Mouse (Mus musculus): ENCODE results near the gene Erf.

Erf gene

DNA sequence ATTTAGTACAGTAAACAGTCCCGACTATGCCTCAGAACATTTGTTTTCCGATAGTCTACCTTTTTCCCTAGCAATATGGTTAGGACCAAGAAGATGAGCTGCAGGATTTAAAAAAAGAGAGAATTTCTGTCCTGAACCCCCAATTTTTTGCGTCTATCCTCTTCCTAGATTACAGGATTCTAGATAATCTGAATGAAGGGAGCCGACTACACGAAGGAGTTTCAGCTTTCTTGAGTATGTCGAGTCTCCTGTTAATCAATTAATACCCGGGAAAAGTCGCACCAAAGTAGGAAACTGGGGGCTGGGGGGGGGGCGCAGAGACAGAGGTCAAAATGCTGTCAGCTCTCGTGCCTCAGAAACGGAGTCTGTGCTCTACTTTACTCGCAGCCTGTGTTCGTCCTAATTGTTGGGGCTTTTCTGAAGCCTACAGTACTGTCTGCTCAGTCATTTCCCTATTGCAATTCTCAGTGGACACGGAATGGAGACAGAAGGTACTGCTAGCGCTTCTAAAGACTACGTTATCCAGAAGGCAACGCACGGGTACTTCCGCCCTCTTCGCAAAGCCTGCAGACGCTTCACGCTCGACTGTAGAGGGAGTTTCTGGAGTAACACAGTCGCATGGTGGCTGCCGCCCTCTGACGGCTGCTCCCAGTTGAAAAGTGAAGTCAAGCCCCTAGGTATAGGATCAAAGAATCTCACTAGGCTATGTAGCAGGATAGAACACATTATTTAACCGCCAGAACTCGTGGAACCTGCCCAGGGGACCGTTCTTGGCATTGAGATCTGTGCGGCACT lies 11.5 kb downstream of the Erf start:
- DNase-seq (ENCODE audit: low spot score) = peak; percentile 58

DNA sequence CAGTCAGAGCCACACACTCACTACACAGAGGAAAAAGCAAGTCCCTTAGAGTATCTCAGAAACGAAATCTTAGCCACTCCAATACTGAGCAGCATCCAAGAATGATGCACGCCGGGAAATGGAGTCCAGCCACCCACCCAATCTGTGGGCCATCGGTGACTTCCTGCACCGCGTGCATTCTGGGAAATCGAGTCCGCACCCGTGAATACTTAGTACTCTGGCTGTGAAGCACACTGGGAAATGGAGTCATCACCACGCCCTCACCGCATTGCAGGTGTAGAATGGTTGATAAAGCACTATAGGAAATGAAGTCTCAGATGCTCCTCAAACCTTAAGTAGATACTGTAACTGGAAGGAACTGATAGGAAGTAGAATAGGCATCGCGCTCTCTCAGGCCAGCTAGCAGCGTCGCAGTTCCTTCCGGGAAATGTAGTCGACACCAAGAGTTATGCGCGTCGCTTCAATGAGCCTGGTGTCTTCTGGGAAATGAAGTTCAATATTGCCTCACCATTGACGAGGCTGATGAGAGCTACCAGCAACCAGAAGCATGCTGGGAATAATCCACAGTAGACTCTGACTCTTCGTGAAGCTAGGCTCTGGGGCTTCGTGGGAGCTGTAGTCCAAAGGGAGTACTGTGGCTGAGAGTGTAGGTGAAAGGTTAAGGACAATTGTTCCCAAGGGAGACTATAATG lies 12.4 kb downstream of the Erf start:
- peak; percentile 77 for DNase-seq (ENCODE audit: low spot score)

DNA sequence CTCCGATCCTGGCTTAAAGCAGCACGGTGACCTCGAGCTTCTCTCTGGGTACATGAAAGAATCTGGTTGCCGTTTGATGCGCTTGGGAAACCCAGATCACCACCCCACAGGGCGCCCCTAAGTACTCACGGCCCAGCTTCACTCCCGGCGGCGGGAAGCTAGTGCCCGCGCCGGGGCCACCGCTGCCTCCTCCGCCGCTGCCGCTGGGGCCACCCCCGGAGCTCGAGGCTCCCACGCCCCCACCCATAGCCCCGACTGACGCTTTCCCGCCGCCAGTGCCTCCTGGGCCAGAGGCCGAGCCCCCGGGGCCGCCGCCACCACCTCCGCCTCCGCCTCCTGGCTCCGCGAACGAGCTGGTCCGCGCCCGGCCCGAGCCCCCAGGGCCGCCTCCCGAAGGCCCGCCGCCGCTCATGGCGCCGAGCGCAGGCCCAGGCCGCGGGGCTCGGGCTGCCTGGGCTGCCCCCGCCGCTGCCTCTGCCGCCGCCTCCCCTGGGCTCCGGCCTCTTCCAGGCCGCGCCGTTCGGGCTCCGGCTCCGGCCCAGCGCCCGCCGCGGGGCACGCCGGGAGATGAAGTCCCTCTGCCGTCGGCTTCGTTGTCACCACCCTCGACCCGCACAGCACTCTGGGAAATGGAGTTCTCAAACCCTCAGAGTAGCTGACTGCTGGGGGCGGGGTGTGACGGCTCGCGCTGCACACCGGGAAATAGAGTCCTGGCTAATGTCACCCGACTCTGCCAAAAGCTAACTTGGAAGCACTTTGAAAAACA lies 13.1 kb downstream of the Erf start, which contains the start of gene Gsk3a:
Gene Gsk3a, minus strand, starts transcription at position 603 of the 766 bp plus-strand sequence.
- DNase-seq (ENCODE audit: low spot score) = peak; percentile 89

DNA sequence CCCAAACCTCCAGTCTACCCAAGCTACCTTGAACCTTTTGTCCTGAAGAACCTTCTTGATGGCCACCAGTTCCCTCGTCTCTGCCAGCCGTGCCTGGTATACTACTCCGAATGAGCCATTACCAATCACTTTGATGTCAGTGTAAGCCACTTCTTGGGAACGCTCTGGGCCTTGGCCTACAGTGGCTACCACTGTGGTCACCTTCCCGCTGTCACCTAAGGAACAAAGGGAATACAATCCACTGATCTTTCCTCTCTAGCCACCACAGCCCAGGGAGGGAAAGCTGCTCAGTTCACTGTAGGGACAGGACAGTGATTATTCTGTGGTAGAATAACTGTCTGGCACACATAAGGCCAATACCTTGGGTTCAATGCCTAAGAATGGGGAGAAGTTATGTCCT lies 15.0 kb downstream of the Erf start:
- DNase-seq (ENCODE audit: low spot score) = no peak

- no peak for DNase-seq (ENCODE audit: low spot score)
Observed at GRCm38 (mm10) chr7:25233061-25233460, 17.5 kb downstream of the Erf start.

GRCm38 (mm10) chr7:25232101-25232648 lies 18.4 kb downstream of the Erf start:
- no peak for DNase-seq (ENCODE audit: low spot score)

- DNase-seq (ENCODE audit: low spot score) = no peak
Observed at GRCm38 (mm10) chr7:25230690-25231285, 19.8 kb downstream of the Erf start.

DNA sequence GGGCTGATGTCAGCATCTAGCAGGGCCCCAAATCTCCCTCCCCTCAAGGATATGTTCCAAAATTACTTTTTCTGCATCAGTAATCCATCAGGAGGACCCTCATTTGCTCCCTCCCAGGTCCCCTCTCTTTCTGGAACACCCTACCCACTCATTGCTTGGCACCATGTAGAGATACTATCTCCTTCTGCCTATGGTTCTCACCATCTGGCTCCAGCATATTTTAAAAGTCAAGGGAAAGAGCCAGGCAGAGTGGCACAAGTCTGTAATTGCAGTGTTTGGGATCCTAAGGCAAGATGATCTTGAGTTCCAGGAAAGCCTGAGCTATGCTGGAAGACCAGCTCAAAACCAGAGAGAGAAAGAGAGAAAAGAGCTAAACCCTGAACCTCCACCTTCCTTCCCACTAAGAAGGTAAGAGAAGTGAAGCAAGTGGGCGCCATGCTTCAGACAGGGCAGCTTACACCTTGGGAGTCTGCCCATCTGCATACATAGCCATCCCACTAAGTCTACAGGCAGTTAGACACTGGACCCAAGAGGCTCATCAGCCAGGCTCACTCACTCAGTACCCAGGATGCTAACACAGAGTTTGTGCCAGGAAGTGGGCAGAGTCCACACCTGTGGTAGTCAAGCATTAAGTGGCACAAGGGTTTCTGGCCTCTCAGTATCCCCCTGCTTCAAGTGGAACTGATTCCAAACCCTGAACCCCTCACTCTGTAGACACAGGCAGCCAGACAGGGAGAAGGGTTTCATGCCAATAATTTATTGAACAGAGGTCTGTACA lies 22.8 kb downstream of the Erf start:
- no peak for DNase-seq (ENCODE audit: low spot score)

- DNase-seq (ENCODE audit: low spot score) = no peak
Observed at GRCm38 (mm10) chr7:25222275-25222967, 28.1 kb downstream of the Erf start.

- peak; percentile 94 for DNase-seq (ENCODE audit: low spot score)
Observed at GRCm38 (mm10) chr7:25221102-25221883, 29.3 kb downstream of the Erf start, which contains the start of gene Zfp526. Zfp526 (plus strand) TSS chr7:25221425.

GRCm38 (mm10) chr7:25220457-25221101 lies 30.0 kb downstream of the Erf start, which contains the start of gene Dedd2:
Dedd2 (minus strand) TSS chr7:25220615.
- DNase-seq (ENCODE audit: low spot score) = no peak

DNA sequence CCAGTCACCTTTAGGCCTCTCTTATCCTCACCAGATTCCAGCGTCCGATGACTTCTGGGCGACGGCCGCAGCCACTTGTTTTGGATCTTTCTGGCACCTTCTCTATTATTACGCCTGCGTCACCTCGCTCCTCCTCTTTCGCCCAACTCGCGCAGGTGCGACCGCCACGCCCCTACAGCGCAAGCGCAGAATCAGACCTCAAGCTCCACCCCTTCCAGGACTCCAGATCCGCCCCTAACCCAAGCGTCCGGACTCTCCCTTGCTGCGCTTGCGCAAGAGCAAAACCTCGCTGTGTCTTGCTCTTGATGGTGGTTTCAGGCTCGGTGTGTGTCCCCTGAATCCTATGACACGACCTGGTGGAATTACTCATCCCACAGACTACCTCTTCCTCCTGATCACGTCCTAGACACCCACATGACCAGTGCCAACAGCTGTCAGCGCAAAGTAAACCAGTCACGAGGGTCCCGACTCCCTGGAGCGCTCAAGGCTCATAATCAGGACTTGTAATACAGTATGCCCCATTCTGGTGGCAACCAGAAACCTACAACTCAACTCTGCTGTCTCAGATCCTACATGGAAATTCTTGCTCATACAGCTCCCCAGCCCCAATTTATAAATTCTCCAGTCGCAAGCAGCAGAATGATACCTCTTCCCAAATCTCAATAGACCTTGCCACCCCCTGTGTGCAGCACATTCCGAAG lies 30.7 kb downstream of the Erf start:
- peak; percentile 84 for DNase-seq (ENCODE audit: low spot score)

- DNase-seq (ENCODE audit: low spot score) = no peak
Observed at GRCm38 (mm10) chr7:25219416-25219750, 31.2 kb downstream of the Erf start.

- peak; percentile 39 for DNase-seq (ENCODE audit: low spot score)
Observed at GRCm38 (mm10) chr7:25218705-25219415, 31.7 kb downstream of the Erf start.

- DNase-seq (ENCODE audit: low spot score) = no peak
Observed at GRCm38 (mm10) chr7:25217653-25218395, 32.7 kb downstream of the Erf start.

- DNase-seq (ENCODE audit: low spot score) = no peak
Observed at GRCm38 (mm10) chr7:25214172-25214571, 36.4 kb downstream of the Erf start.

- no peak for DNase-seq (ENCODE audit: low spot score)
Observed at GRCm38 (mm10) chr7:25213099-25213498, 37.5 kb downstream of the Erf start.

Data from ovary, postnatal 14 days (tissue).